Mouse (Mus musculus): ENCODE data around the gene Jhy. TPM values are rescaled to one million over a fixed set of nuclear protein-coding genes. Genes with fewer than 3 reads are reported as not detected.
A peak's percentile ranks its signal among the peaks of the same experiment; 100 is the strongest.

Gene Jhy
- total and polyA plus RNA-seq, 3 experiments: not detected

GRCm38 (mm10) chr9:40873556-40874470 is 90.1 kb downstream of the Jhy start, which contains the start of gene Bsx:
Bsx (plus strand) TSS chr9:40874127.
- no peaks in the 10 kb centered on the region; a peak in 1 of 4 replicates for H3K27me3 ChIP-seq (ENCODE audit: control insufficient read depth in 1 of 2, insufficient read depth in 2 of 2, low read length in 2 of 2)
- peak; percentile 23 for DNase-seq (ENCODE audit: low read depth, low spot score)
- no peaks in the 10 kb centered on the region for H3K79me2 ChIP-seq (ENCODE audit: control insufficient read depth, insufficient read depth, low read length, poor library complexity)
- no peak within 1 kb of the TSS for H3K4me3 ChIP-seq (ENCODE audit: control insufficient read depth in 1 of 2, insufficient read depth in 1 of 2, low read depth in 2 of 2, low read length in 2 of 2)
- H3K9ac ChIP-seq (ENCODE audit: control insufficient read depth, low read depth, low read length, poor library complexity, severe bottlenecking): no peak within 1 kb of the TSS
- H3K9me3 ChIP-seq (replicated peaks; ENCODE audit: insufficient read depth, low read length): no peaks in the 10 kb centered on the region
- no peak within 1 kb of the TSS for H3K27ac ChIP-seq (ENCODE audit: control insufficient read depth, low read depth, low read length)
- TF ChIP-seq ZC3H11A (IDR thresholded peaks at IDR 0.05; ENCODE audit: low read depth, low read length): no peak
- no peak for TF ChIP-seq EP300 (IDR thresholded peaks at IDR 0.05; ENCODE audit: low read depth in 1 of 2, low read length in 2 of 2)
- TF ChIP-seq MAZ (IDR thresholded peaks at IDR 0.05; ENCODE audit: low read depth, low read length): no peak
- TF ChIP-seq MAFK (IDR thresholded peaks at IDR 0.05; ENCODE audit: borderline replicate concordance, low read depth, low read length): no peak
- TF ChIP-seq ETS1 (IDR thresholded peaks at IDR 0.05; ENCODE audit: low read depth, low read length): no peak
- no peak for TF ChIP-seq TCF12 (IDR thresholded peaks at IDR 0.05; ENCODE audit: low read depth, low read length)
- TF ChIP-seq ELF1 (IDR thresholded peaks at IDR 0.05; ENCODE audit: low read depth, low read length): no peak
- H3K4me1 ChIP-seq (ENCODE audit: control insufficient read depth in 1 of 2, insufficient read depth in 2 of 2, low read length in 2 of 2): no peaks in the 10 kb centered on the region
- H3K36me3 ChIP-seq (ENCODE audit: control insufficient read depth in 1 of 2, insufficient read depth in 2 of 2, low read length in 2 of 2): no peaks in the 10 kb centered on the region

GRCm38 (mm10) chr9:40872156-40872478 is 91.8 kb downstream of the Jhy start:
- H3K36me3 ChIP-seq (ENCODE audit: control insufficient read depth in 1 of 2, insufficient read depth in 2 of 2, low read length in 2 of 2): no peaks in the 10 kb centered on the region
- no peaks in the 10 kb centered on the region for H3K4me1 ChIP-seq (ENCODE audit: control insufficient read depth in 1 of 2, insufficient read depth in 2 of 2, low read length in 2 of 2)
- DNase-seq (ENCODE audit: low read depth, low spot score): no peak
- H3K9ac ChIP-seq (ENCODE audit: control insufficient read depth, low read depth, low read length, poor library complexity, severe bottlenecking): no peak overlapping the region
- H3K79me2 ChIP-seq (ENCODE audit: control insufficient read depth, insufficient read depth, low read length, poor library complexity): no peaks in the 10 kb centered on the region
- H3K27me3 ChIP-seq (ENCODE audit: control insufficient read depth in 1 of 2, insufficient read depth in 2 of 2, low read length in 2 of 2): peaks cover 0 to 1% of the 10 kb centered on the region in 2 experiments; a peak in 3 of 4 replicates
- no peak overlapping the region for H3K4me3 ChIP-seq (ENCODE audit: control insufficient read depth in 1 of 2, insufficient read depth in 1 of 2, low read depth in 2 of 2, low read length in 2 of 2)
- TF ChIP-seq ZKSCAN1 (IDR thresholded peaks at IDR 0.05; ENCODE audit: low read depth, low read length) (no peak), MYC (IDR thresholded peaks at IDR 0.05; ENCODE audit: low read depth, low read length) (no peak), CTCF (IDR thresholded peaks at IDR 0.05 in 2 of 3, conservative IDR thresholded peaks at IDR 0.05 in 1 of 3; ENCODE audit: control insufficient read depth in 1 of 3, insufficient read depth in 1 of 3, low read depth in 2 of 3, low read length in 3 of 3, poor library complexity in 1 of 3, severe bottlenecking in 1 of 3) (peak in 2 of 3 experiments; percentile 10 to 28; a peak in 2 of 6 replicates)
- no peaks in the 10 kb centered on the region for H3K9me3 ChIP-seq (replicated peaks; ENCODE audit: insufficient read depth, low read length)
- no peak overlapping the region for H3K27ac ChIP-seq (ENCODE audit: control insufficient read depth, low read depth, low read length)

- Histone ChIP-seq H3K27me3 (ENCODE audit: control insufficient read depth in 1 of 2, insufficient read depth in 2 of 2, low read length in 2 of 2) (peaks cover 0 to 1% of the 10 kb centered on the region in 2 experiments; a peak in 3 of 4 replicates), H3K36me3 (ENCODE audit: control insufficient read depth in 1 of 2, insufficient read depth in 2 of 2, low read length in 2 of 2) (no peaks in the 10 kb centered on the region), H3K4me3 (ENCODE audit: control insufficient read depth in 1 of 2, insufficient read depth in 1 of 2, low read depth in 2 of 2, low read length in 2 of 2) (no peak overlapping the region), H3K4me1 (ENCODE audit: control insufficient read depth in 1 of 2, insufficient read depth in 2 of 2, low read length in 2 of 2) (no peaks in the 10 kb centered on the region), H3K9ac (ENCODE audit: control insufficient read depth, low read depth, low read length, poor library complexity, severe bottlenecking) (no peak overlapping the region), H3K9me3 (replicated peaks; ENCODE audit: insufficient read depth, low read length) (no peaks in the 10 kb centered on the region), H3K27ac (ENCODE audit: control insufficient read depth, low read depth, low read length) (no peak overlapping the region), H3K79me2 (ENCODE audit: control insufficient read depth, insufficient read depth, low read length, poor library complexity) (no peaks in the 10 kb centered on the region)
- no peak for DNase-seq (ENCODE audit: low read depth, low spot score)
- TF ChIP-seq SMC3 (IDR thresholded peaks at IDR 0.05; ENCODE audit: low read depth, low read length) (no peak), MXI1 (IDR thresholded peaks at IDR 0.05; ENCODE audit: low read depth, low read length) (no peak), UBTF (IDR thresholded peaks at IDR 0.05; ENCODE audit: borderline replicate concordance, insufficient read depth, low read depth, low read length) (no peak), USF1 (IDR thresholded peaks at IDR 0.05; ENCODE audit: low read depth, low read length) (no peak), NELFE (IDR thresholded peaks at IDR 0.05; ENCODE audit: low read depth, low read length) (no peak), CTCF (IDR thresholded peaks at IDR 0.05 in 2 of 3, conservative IDR thresholded peaks at IDR 0.05 in 1 of 3; ENCODE audit: control insufficient read depth in 1 of 3, insufficient read depth in 1 of 3, low read depth in 2 of 3, low read length in 3 of 3, poor library complexity in 1 of 3, severe bottlenecking in 1 of 3) (no peak), USF2 (IDR thresholded peaks at IDR 0.05; ENCODE audit: borderline replicate concordance in 1 of 2, insufficient read depth in 1 of 2, low read depth in 1 of 2, low read length in 2 of 2) (no peak), RAD21 (IDR thresholded peaks at IDR 0.05; ENCODE audit: low read depth, low read length) (no peak), ZKSCAN1 (IDR thresholded peaks at IDR 0.05; ENCODE audit: low read depth, low read length) (no peak), POLR2A (IDR thresholded peaks at IDR 0.05; ENCODE audit: control insufficient read depth in 1 of 2, insufficient read depth in 1 of 2, low read depth in 1 of 2, low read length in 2 of 2, poor library complexity in 1 of 2) (no peak), KAT2A (conservative IDR thresholded peaks at IDR 0.05; ENCODE audit: low read depth, low read length) (no peak), RCOR1 (IDR thresholded peaks at IDR 0.05; ENCODE audit: low read depth, low read length) (no peak), CHD2 (IDR thresholded peaks at IDR 0.05; ENCODE audit: low read length) (no peak), ZC3H11A (IDR thresholded peaks at IDR 0.05; ENCODE audit: low read depth, low read length) (no peak)
These were observed 92.4 kb downstream of the Jhy start for GRCm38 (mm10) chr9:40871369-40872155.

All from MEL (cell line).